Mouse (Mus musculus) liver, adult 2 months (tissue): ENCODE data around the gene Klrg1. TPM values are rescaled to one million over a fixed set of nuclear protein-coding genes. Genes with fewer than 3 reads are reported as not detected.

Experiments
- DNase-seq: peaks from one replicate; pipeline ENCODE4 v3.0.0-alpha.2; 2011; ENCODE audit warnings: low read depth, low spot score; ENCODE audit errors: extremely low read depth
- H3K27ac ChIP-seq: fragments of 200-500 bp; replicated peaks from 2 replicates; pipeline ENCODE4 v1.5.1; 2012; ENCODE audit warnings: low read depth, mild to moderate bottlenecking, control low read depth, inconsistent platforms, low read length; ENCODE audit not compliant: insufficient read depth
- H3K27me3 ChIP-seq: fragments of 200-500 bp; 2 replicates; pipeline ENCODE4 v1.6.1; 2012; ENCODE audit warnings: mild to moderate bottlenecking, moderate library complexity, low read length, inconsistent platforms; ENCODE audit not compliant: control insufficient read depth, insufficient read depth
- H3K36me3 ChIP-seq: fragments of 200-500 bp; 2 replicates; pipeline ENCODE4 v1.6.1; 2012; ENCODE audit warnings: low read length, inconsistent platforms; ENCODE audit not compliant: control insufficient read depth, insufficient read depth
- H3K4me1 ChIP-seq: fragments of 200-500 bp; 2 replicates; pipeline ENCODE4 v1.6.1; 2011; ENCODE audit warnings: low read length; ENCODE audit not compliant: control insufficient read depth, insufficient read depth
- H3K4me3 ChIP-seq: fragments of 200-500 bp; 2 replicates; pipeline ENCODE4 v1.5.1; 2011; ENCODE audit warnings: low read depth, mild to moderate bottlenecking, control low read depth, low read length, moderate library complexity; ENCODE audit not compliant: insufficient read depth
- H3K79me2 ChIP-seq: fragments of 200-500 bp; 2 replicates; pipeline ENCODE4 v1.6.1; 2012; ENCODE audit warnings: inconsistent platforms, mild to moderate bottlenecking, low read length, moderate library complexity; ENCODE audit not compliant: control insufficient read depth, insufficient read depth
- H3K9ac ChIP-seq: fragments of 200-500 bp; 2 replicates; pipeline ENCODE4 v1.6.1; 2012; ENCODE audit warnings: low read depth, mild to moderate bottlenecking, control low read depth, inconsistent platforms, low read length
- CTCF ChIP-seq: fragments of 200-500 bp; IDR thresholded peaks from 2 replicates; pipeline ENCODE4 v1.5.1; 2011; ENCODE audit warnings: low read depth, low read length, control low read depth
- POLR2A ChIP-seq: fragments of 200-500 bp; IDR thresholded peaks from 2 replicates; pipeline ENCODE4 v1.6.1; 2011; ENCODE audit warnings: low read length, control low read depth; ENCODE audit not compliant: insufficient read depth; ENCODE audit errors: extremely low read depth
- WGBS: fragments of 180-500 bp; shearing (Covaris S2); methylation state at CpG from one replicate; pipeline ENCODE4 v1.1.7; 2018; 5-methylcytosine and 5-hydroxymethylcytosine counted together
- polyA plus RNA-seq: library from polyadenylated mRNA; depleted of rRNA; stranded (reverse); fragments of >200 nt; gene quantifications from 2 replicates; pipeline ENCODE4 v1.2.3, GENCODE M21; 2012
- total RNA-seq: library from RNA; depleted of rRNA; stranded (reverse); fragments of >200 nt; gene quantifications from 2 replicates; pipeline ENCODE4 v1.2.3, GENCODE M21; 2014

Gene Klrg1
- total and polyA plus RNA-seq, 2 experiments, result 0.09 TPM; not detected in 1

GRCm38 (mm10) chr6:122296918-122297278, 14.2 kb upstream of the Klrg1 start:
- TF ChIP-seq POLR2A, result no peak
- TF ChIP-seq CTCF, result no peak
- Histone ChIP-seq H3K9ac (no peak overlapping the region), H3K27me3 (peaks cover 2% of the 10 kb centered on the region; the same call in 1 of the 2 replicates), H3K36me3 (no peaks in the 10 kb centered on the region), H3K79me2 (no peaks in the 10 kb centered on the region), H3K27ac (no peak overlapping the region), H3K4me1 (no peaks in the 10 kb centered on the region), H3K4me3 (no peak overlapping the region)
- no peak for DNase-seq
- 49% methylated on average over 3 of the region's 3 CpGs for WGBS

- Histone ChIP-seq H3K79me2 (no peaks in the 10 kb centered on the region), H3K4me1 (no peaks in the 10 kb centered on the region), H3K4me3 (no peak overlapping the region), H3K9ac (no peak overlapping the region), H3K27ac (no peak overlapping the region), H3K27me3 (peaks cover 2% of the 10 kb centered on the region; the same call in 1 of the 2 replicates), H3K36me3 (no peaks in the 10 kb centered on the region)
- 47% methylated on average over 9 of the region's 9 CpGs for WGBS
- TF ChIP-seq POLR2A (no peak), CTCF (no peak)
- no peak for DNase-seq
These were observed 12.6 kb upstream of the Klrg1 start for GRCm38 (mm10) chr6:122295242-122295641.

GRCm38 (mm10) chr6:122294290-122294689, 11.6 kb upstream of the Klrg1 start:
- TF ChIP-seq POLR2A (no peak), CTCF (no peak)
- Histone ChIP-seq H3K4me3 (no peak overlapping the region), H3K27me3 (peaks cover 2% of the 10 kb centered on the region; the same call in 1 of the 2 replicates), H3K27ac (no peak overlapping the region), H3K36me3 (no peaks in the 10 kb centered on the region), H3K4me1 (no peaks in the 10 kb centered on the region), H3K9ac (no peak overlapping the region), H3K79me2 (no peaks in the 10 kb centered on the region)
- 65% methylated on average over 3 of the region's 3 CpGs for WGBS
- no peak for DNase-seq

GRCm38 (mm10) chr6:122293796-122294195, 11.1 kb upstream of the Klrg1 start:
- no peak for DNase-seq
- Histone ChIP-seq H3K4me3 (no peak overlapping the region), H3K79me2 (no peaks in the 10 kb centered on the region), H3K27me3 (peaks cover 2% of the 10 kb centered on the region; the same call in 1 of the 2 replicates), H3K36me3 (no peaks in the 10 kb centered on the region), H3K27ac (no peak overlapping the region), H3K4me1 (no peaks in the 10 kb centered on the region), H3K9ac (no peak overlapping the region)
- WGBS, result 89% methylated on average over 9 of the region's 9 CpGs
- TF ChIP-seq CTCF, result no peak
- no peak for TF ChIP-seq POLR2A

GRCm38 (mm10) chr6:122293121-122293520, 10.4 kb upstream of the Klrg1 start:
- Histone ChIP-seq H3K4me3 (no peak overlapping the region), H3K27me3 (peaks cover 2% of the 10 kb centered on the region; the same call in 1 of the 2 replicates), H3K4me1 (no peaks in the 10 kb centered on the region), H3K36me3 (no peaks in the 10 kb centered on the region), H3K9ac (no peak overlapping the region), H3K27ac (no peak overlapping the region), H3K79me2 (no peaks in the 10 kb centered on the region)
- TF ChIP-seq CTCF (no peak), POLR2A (no peak)
- 94% methylated on average over 8 of the region's 8 CpGs for WGBS
- no peak for DNase-seq

- 80% methylated on average over 2 of the region's 2 CpGs for WGBS
- H3K4me3 ChIP-seq, result no peak overlapping the region
- TF ChIP-seq CTCF, result no peak
- no peak for TF ChIP-seq POLR2A
- no peak overlapping the region for H3K9ac ChIP-seq
- no peaks in the 10 kb centered on the region for H3K79me2 ChIP-seq
- DNase-seq, result no peak
- H3K27me3 ChIP-seq, result peaks cover 2% of the 10 kb centered on the region; the same call in 1 of the 2 replicates
- no peaks in the 10 kb centered on the region for H3K4me1 ChIP-seq
- H3K27ac ChIP-seq, result no peak overlapping the region
- H3K36me3 ChIP-seq, result no peaks in the 10 kb centered on the region
These were observed 9.5 kb upstream of the Klrg1 start for GRCm38 (mm10) chr6:122292184-122292583.
